Mouse (Mus musculus): ENCODE measurements around the gene Ascc1. TPM values are rescaled to one million over a fixed set of nuclear protein-coding genes. Genes with fewer than 3 reads are reported as not detected.
"Not testable (repeated sequence)": the region's sequence is repeated elsewhere in the genome, so short reads cannot be mapped to it uniquely, and the experiment has no call there.

Gene Ascc1
- polyA plus RNA-seq, 1 experiment from 2014 or later = 43.3 TPM

GRCm38 (mm10) chr10:59999057-59999456 is 3.5 kb upstream of the Ascc1 start:
- no peaks in the 10 kb centered on the region for H3K9me3 ChIP-seq (ENCODE audit: control insufficient read depth, low read length)
- H3K27ac ChIP-seq (replicated peaks in 1 of 2; ENCODE audit: control insufficient read depth in 1 of 2, insufficient read depth in 1 of 2, low read depth in 2 of 2, low read length in 2 of 2) = no peak overlapping the region
- no peaks in the 10 kb centered on the region for H3K27me3 ChIP-seq (ENCODE audit: control insufficient read depth, insufficient read depth, low read length)
- ATAC-seq (ENCODE audit: insufficient number of reproducible peaks, insufficient read depth, low FRiP score, low read depth) = no peak
- H3K9ac ChIP-seq (ENCODE audit: low read length) = no peak overlapping the region
- H3K4me1 ChIP-seq (ENCODE audit: control insufficient read depth in 2 of 2, insufficient read depth in 2 of 2, low read length in 2 of 2) = peaks cover 2 to 12% of the 10 kb centered on the region in 2 experiments; a peak in 3 of 4 replicates
- no peak overlapping the region for H3K4me2 ChIP-seq (ENCODE audit: low read length)
- WGBS = 89% methylated on average over 3 of the region's 3 CpGs
- H3K36me3 ChIP-seq (ENCODE audit: control insufficient read depth, insufficient read depth, low read length) = peaks cover 34% of the 10 kb centered on the region
- no peak overlapping the region for H3K4me3 ChIP-seq (ENCODE audit: control insufficient read depth in 1 of 2, insufficient read depth in 1 of 2, low read depth in 1 of 2, low read length in 2 of 2)

GRCm38 (mm10) chr10:60001663-60002062 is 942 bp upstream of the Ascc1 start:
- H3K27ac ChIP-seq (replicated peaks in 1 of 2; ENCODE audit: control insufficient read depth in 1 of 2, insufficient read depth in 1 of 2, low read depth in 2 of 2, low read length in 2 of 2) = not testable (repeated sequence)

GRCm38 (mm10) chr10:60002203-60002602 is 402 bp upstream of the Ascc1 start:
- H3K27ac ChIP-seq (replicated peaks in 1 of 2; ENCODE audit: control insufficient read depth in 1 of 2, insufficient read depth in 1 of 2, low read depth in 2 of 2, low read length in 2 of 2) = peak overlapping the region; percentile 95 to 100
- peak overlapping the region; percentile 63 to 95 for H3K4me3 ChIP-seq (ENCODE audit: control insufficient read depth in 1 of 2, insufficient read depth in 1 of 2, low read depth in 1 of 2, low read length in 2 of 2)
- H3K27me3 ChIP-seq (ENCODE audit: control insufficient read depth, insufficient read depth, low read length) = no peaks in the 10 kb centered on the region
- no peaks in the 10 kb centered on the region for H3K9me3 ChIP-seq (ENCODE audit: control insufficient read depth, low read length)
- peak overlapping the region; percentile 83 for H3K4me2 ChIP-seq (ENCODE audit: low read length)
- peak overlapping the region; percentile 80 for H3K9ac ChIP-seq (ENCODE audit: low read length)
- H3K4me1 ChIP-seq (ENCODE audit: control insufficient read depth in 2 of 2, insufficient read depth in 2 of 2, low read length in 2 of 2) = peaks cover 0 to 12% of the 10 kb centered on the region in 2 experiments; a peak in 3 of 4 replicates
- no peak for ATAC-seq (ENCODE audit: insufficient number of reproducible peaks, insufficient read depth, low FRiP score, low read depth)
- whole genome bisulfite sequencing = 4% methylated on average over 12 of the region's 12 CpGs
- H3K36me3 ChIP-seq (ENCODE audit: control insufficient read depth, insufficient read depth, low read length) = peaks cover 20% of the 10 kb centered on the region

More at GRCm38 (mm10) chr10:60001663-60002062, 942 bp upstream of the Ascc1 start:
- Histone ChIP-seq H3K4me3 (ENCODE audit: control insufficient read depth in 1 of 2, insufficient read depth in 1 of 2, low read depth in 1 of 2, low read length in 2 of 2) (0 out of 4 replicates have a peak overlapping the region, but pooled peaks of 1 of the 2 experiments have one; percentile 63), H3K36me3 (ENCODE audit: control insufficient read depth, insufficient read depth, low read length) (peaks cover 20% of the 10 kb centered on the region), H3K4me1 (ENCODE audit: control insufficient read depth in 2 of 2, insufficient read depth in 2 of 2, low read length in 2 of 2) (peaks cover 0 to 12% of the 10 kb centered on the region in 2 experiments; a peak in 3 of 4 replicates), H3K4me2 (ENCODE audit: low read length) (peak overlapping the region; percentile 83)
- not testable (repeated sequence) for ATAC-seq (ENCODE audit: insufficient number of reproducible peaks, insufficient read depth, low FRiP score, low read depth); H3K9ac ChIP-seq (ENCODE audit: low read length); H3K27me3 ChIP-seq (ENCODE audit: control insufficient read depth, insufficient read depth, low read length); H3K9me3 ChIP-seq (ENCODE audit: control insufficient read depth, low read length)
- WGBS = 87% methylated on average over 8 of the region's 8 CpGs

GRCm38 (mm10) chr10:60003213-60003752 is 678 bp downstream of the Ascc1 start:
- H3K4me2 ChIP-seq (ENCODE audit: low read length) = peak overlapping the region; percentile 83
- peak; percentile 47; the same call in 1 of the 2 replicates for ATAC-seq (ENCODE audit: insufficient number of reproducible peaks, insufficient read depth, low FRiP score, low read depth)
- H3K9ac ChIP-seq (ENCODE audit: low read length) = peak overlapping the region; percentile 80
- no peaks in the 10 kb centered on the region for H3K27me3 ChIP-seq (ENCODE audit: control insufficient read depth, insufficient read depth, low read length)
- peaks cover 0 to 12% of the 10 kb centered on the region in 2 experiments; a peak in 3 of 4 replicates for H3K4me1 ChIP-seq (ENCODE audit: control insufficient read depth in 2 of 2, insufficient read depth in 2 of 2, low read length in 2 of 2)
- peak overlapping the region; percentile 63 to 94 for H3K4me3 ChIP-seq (ENCODE audit: control insufficient read depth in 1 of 2, insufficient read depth in 1 of 2, low read depth in 1 of 2, low read length in 2 of 2)
- H3K36me3 ChIP-seq (ENCODE audit: control insufficient read depth, insufficient read depth, low read length) = peaks cover 31% of the 10 kb centered on the region
- H3K27ac ChIP-seq (replicated peaks in 1 of 2; ENCODE audit: control insufficient read depth in 1 of 2, insufficient read depth in 1 of 2, low read depth in 2 of 2, low read length in 2 of 2) = peak overlapping the region; percentile 95 to 99
- H3K9me3 ChIP-seq (ENCODE audit: control insufficient read depth, low read length) = no peaks in the 10 kb centered on the region
- under 1% methylated on average over 21 of the region's 21 CpGs for WGBS

GRCm38 (mm10) chr10:60003847-60004246 is 1.2 kb downstream of the Ascc1 start:
- peak overlapping the region; percentile 95 to 99 for H3K27ac ChIP-seq (replicated peaks in 1 of 2; ENCODE audit: control insufficient read depth in 1 of 2, insufficient read depth in 1 of 2, low read depth in 2 of 2, low read length in 2 of 2)
- H3K9ac ChIP-seq (ENCODE audit: low read length) = peak overlapping the region; percentile 80
- peak overlapping the region; percentile 83 for H3K4me2 ChIP-seq (ENCODE audit: low read length)
- peaks cover 0 to 12% of the 10 kb centered on the region in 2 experiments; a peak in 3 of 4 replicates for H3K4me1 ChIP-seq (ENCODE audit: control insufficient read depth in 2 of 2, insufficient read depth in 2 of 2, low read length in 2 of 2)
- H3K27me3 ChIP-seq (ENCODE audit: control insufficient read depth, insufficient read depth, low read length) = no peaks in the 10 kb centered on the region
- WGBS = 73% methylated on average over 9 of the region's 9 CpGs
- no peak for ATAC-seq (ENCODE audit: insufficient number of reproducible peaks, insufficient read depth, low FRiP score, low read depth)
- peak overlapping the region; percentile 63 to 94 for H3K4me3 ChIP-seq (ENCODE audit: control insufficient read depth in 1 of 2, insufficient read depth in 1 of 2, low read depth in 1 of 2, low read length in 2 of 2)
- H3K36me3 ChIP-seq (ENCODE audit: control insufficient read depth, insufficient read depth, low read length) = peaks cover 37% of the 10 kb centered on the region
- H3K9me3 ChIP-seq (ENCODE audit: control insufficient read depth, low read length) = no peaks in the 10 kb centered on the region

GRCm38 (mm10) chr10:60005264-60005663 is 2.7 kb downstream of the Ascc1 start:
- Histone ChIP-seq H3K27me3 (ENCODE audit: control insufficient read depth, insufficient read depth, low read length) (no peaks in the 10 kb centered on the region), H3K9me3 (ENCODE audit: control insufficient read depth, low read length) (no peaks in the 10 kb centered on the region), H3K4me2 (ENCODE audit: low read length) (no peak overlapping the region), H3K9ac (ENCODE audit: low read length) (no peak overlapping the region), H3K4me3 (ENCODE audit: control insufficient read depth in 1 of 2, insufficient read depth in 1 of 2, low read depth in 1 of 2, low read length in 2 of 2) (no peak overlapping the region), H3K36me3 (ENCODE audit: control insufficient read depth, insufficient read depth, low read length) (peaks cover 32% of the 10 kb centered on the region), H3K27ac (replicated peaks in 1 of 2; ENCODE audit: control insufficient read depth in 1 of 2, insufficient read depth in 1 of 2, low read depth in 2 of 2, low read length in 2 of 2) (no peak overlapping the region), H3K4me1 (ENCODE audit: control insufficient read depth in 2 of 2, insufficient read depth in 2 of 2, low read length in 2 of 2) (peaks cover 4 to 12% of the 10 kb centered on the region in 2 experiments; a peak in 3 of 4 replicates)
- 52% methylated on average over 2 of the region's 2 CpGs for WGBS
- ATAC-seq (ENCODE audit: insufficient number of reproducible peaks, insufficient read depth, low FRiP score, low read depth) = no peak

GRCm38 (mm10) chr10:60009115-60009514 is 6.5 kb downstream of the Ascc1 start:
- WGBS = 71% methylated on average over 3 of the region's 3 CpGs
- Histone ChIP-seq H3K27me3 (ENCODE audit: control insufficient read depth, insufficient read depth, low read length) (no peaks in the 10 kb centered on the region), H3K9me3 (ENCODE audit: control insufficient read depth, low read length) (no peaks in the 10 kb centered on the region), H3K27ac (replicated peaks in 1 of 2; ENCODE audit: control insufficient read depth in 1 of 2, insufficient read depth in 1 of 2, low read depth in 2 of 2, low read length in 2 of 2) (no peak overlapping the region), H3K9ac (ENCODE audit: low read length) (no peak overlapping the region), H3K4me2 (ENCODE audit: low read length) (no peak overlapping the region), H3K36me3 (ENCODE audit: control insufficient read depth, insufficient read depth, low read length) (peaks cover 37% of the 10 kb centered on the region), H3K4me1 (ENCODE audit: control insufficient read depth in 2 of 2, insufficient read depth in 2 of 2, low read length in 2 of 2) (peaks cover 0 to 4% of the 10 kb centered on the region in 2 experiments; a peak in 1 of 4 replicates), H3K4me3 (ENCODE audit: control insufficient read depth in 1 of 2, insufficient read depth in 1 of 2, low read depth in 1 of 2, low read length in 2 of 2) (no peak overlapping the region)
- no peak for ATAC-seq (ENCODE audit: insufficient number of reproducible peaks, insufficient read depth, low FRiP score, low read depth)

All from heart, embryonic 14.5 days (tissue).